Mouse (Mus musculus) left cerebral cortex, adult 18-20 months (tissue): ENCODE results near the gene Gpha2. TPM values are rescaled to one million over a fixed set of nuclear protein-coding genes. Genes with fewer than 3 reads are reported as not detected.
A peak's percentile ranks its signal among the peaks of the same experiment; 100 is the strongest.

Experiments used
- DNase-seq, 2 experiments: peaks; one replicate each; pipeline ENCODE4 v3.0.0; 2021 to 2022; ENCODE audit warnings: low spot score in 2 of 2, mixed read lengths in 1 of 2
- total RNA-seq, 2 experiments: library from RNA; stranded (reverse); gene quantifications; 2 replicates each; pipeline ENCODE4 v1.2.3; 2021

Gpha2 gene
- total RNA-seq, 2 experiments from 2014 or later, result not detected

- DNase-seq, result peak; percentile 97
These were observed 15.3 kb downstream of the Gpha2 start, which contains the start of gene Atg2a for GRCm38 (mm10) chr19:6241274-6242107. TSS of gene Atg2a (plus strand) at chr19:6241668.

- no peak for DNase-seq
These were observed 16.1 kb downstream of the Gpha2 start for GRCm38 (mm10) chr19:6242281-6242680.

GRCm38 (mm10) chr19:6243226-6243625 is 17.0 kb downstream of the Gpha2 start:
- no peak for DNase-seq

DNA sequence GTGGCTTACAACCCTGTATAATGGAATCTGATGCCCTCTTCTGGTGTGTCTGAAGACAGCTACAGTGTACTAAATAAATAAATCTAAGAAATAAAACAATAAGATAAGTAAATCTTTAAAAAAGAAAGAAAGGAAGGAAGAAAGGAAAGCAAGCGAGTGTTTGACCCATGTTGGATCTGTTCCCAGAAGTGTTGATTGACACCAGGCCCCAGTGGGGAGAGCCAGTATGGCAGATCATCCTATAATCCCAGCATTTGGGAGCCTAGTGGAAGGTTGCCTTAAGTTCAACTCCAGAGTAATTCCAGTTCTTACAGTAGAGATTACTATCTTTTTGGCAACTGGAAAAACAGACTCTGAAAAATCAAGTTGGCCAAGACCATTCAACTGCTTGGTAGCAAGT is 19.6 kb downstream of the Gpha2 start:
- DNase-seq, result no peak

- no peak for DNase-seq
These were observed 21.5 kb downstream of the Gpha2 start for GRCm38 (mm10) chr19:6247526-6248300.

DNA sequence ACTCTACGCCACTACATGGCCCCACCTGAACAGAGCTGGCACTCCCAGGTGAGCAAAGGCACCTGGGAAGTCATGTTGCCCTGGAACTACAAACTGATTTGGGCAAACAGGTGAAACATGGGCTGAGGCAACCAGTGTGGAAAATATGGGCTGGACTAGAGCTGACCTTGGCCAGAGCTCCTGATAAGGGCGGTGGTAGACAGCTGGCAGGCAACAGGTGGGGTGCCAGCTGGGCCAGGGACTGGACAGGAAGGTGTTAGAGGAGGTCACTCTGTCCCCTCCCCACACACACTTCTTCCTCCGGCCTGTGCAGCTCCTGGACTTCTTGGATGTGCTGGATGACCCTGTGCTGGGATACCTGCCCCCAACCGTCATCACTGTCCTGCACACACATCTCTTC is 26.8 kb downstream of the Gpha2 start:
- no peak for DNase-seq

- no peak for DNase-seq
These were observed 34.2 kb downstream of the Gpha2 start for GRCm38 (mm10) chr19:6260428-6260827.

DNA sequence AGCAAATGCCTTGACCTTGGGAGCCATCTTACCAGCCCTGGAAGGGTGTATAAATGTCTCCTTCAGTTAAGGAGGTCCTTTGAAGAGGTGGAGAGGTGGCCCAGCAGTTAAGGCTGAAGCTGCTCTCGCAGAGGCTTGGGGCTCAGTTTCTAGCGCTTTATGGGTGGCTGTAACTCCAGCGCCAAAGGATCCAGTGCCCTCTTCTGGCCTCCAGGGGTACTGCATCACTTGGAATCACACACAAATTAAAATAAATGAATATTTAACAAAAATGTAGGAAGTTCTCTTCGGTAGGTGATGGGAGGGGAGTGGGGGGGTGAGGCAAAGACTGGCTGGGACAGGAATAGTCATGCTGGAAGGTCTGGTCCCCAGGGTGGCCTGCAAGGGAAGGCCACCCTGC is 34.8 kb downstream of the Gpha2 start:
- no peak for DNase-seq

DNA sequence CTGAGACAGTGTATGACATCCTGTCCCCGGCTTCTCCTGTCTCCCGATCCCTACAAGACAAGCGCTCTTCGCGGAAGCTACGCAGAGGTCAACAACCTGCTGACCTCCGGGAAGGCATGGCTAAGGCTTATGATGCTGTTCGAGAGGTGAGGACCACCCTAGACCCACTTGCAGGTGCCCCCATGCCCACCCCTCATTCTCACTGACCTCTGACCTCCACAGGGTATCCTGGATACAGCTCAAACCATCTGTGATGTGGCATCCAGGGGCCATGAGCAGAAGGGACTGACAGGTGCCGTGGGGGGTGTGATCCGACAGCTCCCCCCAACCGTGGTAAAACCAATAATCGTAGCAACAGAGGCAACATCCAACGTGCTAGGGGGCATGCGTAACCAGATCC is 35.2 kb downstream of the Gpha2 start:
- DNase-seq, result no peak

- DNase-seq, result peak; percentile 50 to 59
These were observed 36.0 kb downstream of the Gpha2 start for GRCm38 (mm10) chr19:6262222-6262621.

DNA sequence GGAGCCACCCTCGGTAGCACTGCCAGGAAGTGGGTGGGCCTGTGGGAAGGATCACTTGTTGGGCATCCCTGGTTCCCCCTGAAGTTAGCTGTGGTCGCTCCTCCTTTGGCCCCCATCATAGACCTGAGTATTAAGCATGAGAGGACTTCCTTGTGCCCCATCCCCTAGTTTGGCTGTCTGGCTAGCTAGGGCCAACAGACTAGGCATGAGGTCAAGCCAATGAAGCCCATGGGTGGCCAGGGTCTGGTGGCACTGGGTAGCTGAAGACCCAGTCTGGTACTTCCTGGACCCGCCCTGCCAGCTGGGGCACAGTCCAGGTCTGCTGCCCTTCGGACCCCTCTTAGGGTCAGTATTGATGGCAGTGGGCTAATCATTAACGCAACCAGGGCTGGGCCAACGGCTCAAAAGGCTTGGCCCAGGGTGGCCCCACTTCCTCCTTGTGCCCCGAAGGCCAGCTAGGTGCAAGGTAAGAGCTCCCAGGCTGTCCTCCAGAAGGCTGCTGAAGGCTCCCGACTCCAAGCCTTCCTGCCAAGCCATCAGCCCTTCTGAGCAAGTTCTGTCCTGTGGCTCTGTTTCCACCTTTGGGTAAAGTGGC is 36.8 kb downstream of the Gpha2 start:
- no peak for DNase-seq

GRCm38 (mm10) chr19:6264200-6264599 is 38.0 kb downstream of the Gpha2 start:
- peak; percentile 38 to 52 for DNase-seq

- DNase-seq, result no peak
These were observed 38.8 kb downstream of the Gpha2 start for GRCm38 (mm10) chr19:6264945-6265344.

DNA sequence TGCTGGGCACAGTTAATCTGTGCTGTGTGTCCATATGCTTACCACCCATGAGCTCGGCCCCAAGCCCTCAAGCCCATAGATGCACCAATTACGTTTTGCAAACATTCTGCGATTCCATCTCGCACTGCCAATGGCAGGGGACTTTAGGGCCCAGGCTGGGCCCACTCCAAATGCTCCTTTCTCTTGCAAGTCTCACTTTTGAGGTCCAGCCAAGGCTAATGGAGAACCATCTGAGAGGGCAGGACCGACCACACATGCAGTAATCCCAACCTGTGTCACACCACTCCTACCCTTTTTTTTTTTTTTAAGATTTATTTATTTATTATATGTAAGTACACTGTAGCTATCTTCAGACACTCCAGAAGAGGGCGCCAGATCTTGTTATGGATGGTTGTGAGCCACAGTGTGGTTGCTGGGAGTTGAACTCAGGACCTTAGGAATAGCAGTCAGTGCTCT is 39.6 kb downstream of the Gpha2 start:
- DNase-seq, result no peak

GRCm38 (mm10) chr19:6267306-6268169 is 41.4 kb downstream of the Gpha2 start:
- no peak for DNase-seq

GRCm38 (mm10) chr19:6268170-6268528 is 42.0 kb downstream of the Gpha2 start:
- peak; percentile 83 to 86 for DNase-seq

DNA sequence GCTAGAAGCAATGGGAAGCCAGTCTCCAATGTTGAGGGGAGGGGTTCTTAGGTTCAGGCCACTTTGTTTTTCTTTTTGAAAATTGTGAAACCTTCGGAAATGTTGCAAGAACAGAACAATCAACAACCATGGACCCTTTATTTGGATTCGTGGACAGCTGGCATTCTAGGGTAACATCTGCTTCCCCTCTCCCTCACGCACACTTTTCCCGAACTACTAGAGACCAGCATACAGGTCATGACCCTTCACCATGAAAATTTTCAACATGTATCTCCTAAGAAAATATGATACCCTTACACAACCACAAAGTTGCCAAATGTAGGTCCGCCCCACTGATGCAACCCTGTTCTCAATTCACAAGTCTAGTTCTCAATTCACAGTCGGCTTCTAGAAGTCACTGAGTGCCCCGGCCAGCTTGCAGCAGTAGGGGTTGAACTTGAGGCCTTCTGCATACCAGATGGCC is 42.5 kb downstream of the Gpha2 start:
- DNase-seq, result no peak

GRCm38 (mm10) chr19:6269798-6270475 is 43.8 kb downstream of the Gpha2 start:
- DNase-seq, result no peak

- no peak for DNase-seq
These were observed 44.5 kb downstream of the Gpha2 start for GRCm38 (mm10) chr19:6270661-6271060.

DNA sequence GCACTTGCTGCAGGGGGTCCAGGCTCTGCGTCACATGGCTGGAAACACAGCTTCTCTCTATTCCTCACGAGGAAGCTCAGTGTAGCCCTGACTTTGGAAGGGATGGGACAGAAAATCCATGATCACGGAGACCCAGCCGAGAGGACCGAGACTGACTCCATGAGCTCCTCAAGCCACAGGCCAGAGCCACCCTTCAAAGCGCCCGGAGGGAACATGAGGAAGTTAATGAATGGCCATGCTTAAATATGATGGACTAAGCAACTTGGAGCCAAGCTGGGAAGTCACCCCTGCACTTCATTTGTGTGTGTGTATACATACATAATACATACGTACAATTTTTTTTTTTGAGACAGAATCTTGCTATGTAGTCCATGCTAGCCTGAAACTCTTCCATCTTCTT is 45.0 kb downstream of the Gpha2 start:
- no peak for DNase-seq
